Mouse (Mus musculus) gastrocnemius, postnatal 10 days (tissue): ENCODE measurements at regions not wholly inside any gene's neighbourhood (a gene's known extent, or its start where the extent isn't known, plus 50 kb on each side); places are given as distances from the start of the nearest gene placed in this dataset.
A peak's percentile ranks its signal among the peaks of the same experiment; 100 is the strongest.

ENCODE experiments used
- DNase-seq: peaks from one replicate; pipeline ENCODE4 v3.0.0; 2021; ENCODE audit warnings: mixed read lengths

GRCm38 (mm10) chr1:185842481-185842880 lies 274.6 kb downstream of the Lyplal1 start:
- no peak for DNase-seq

- no peak for DNase-seq
These were observed 269.9 kb downstream of the Lyplal1 start for GRCm38 (mm10) chr1:185847161-185847560.

GRCm38 (mm10) chr1:185850590-185850989 lies 266.5 kb downstream of the Lyplal1 start:
- DNase-seq, result no peak

DNA sequence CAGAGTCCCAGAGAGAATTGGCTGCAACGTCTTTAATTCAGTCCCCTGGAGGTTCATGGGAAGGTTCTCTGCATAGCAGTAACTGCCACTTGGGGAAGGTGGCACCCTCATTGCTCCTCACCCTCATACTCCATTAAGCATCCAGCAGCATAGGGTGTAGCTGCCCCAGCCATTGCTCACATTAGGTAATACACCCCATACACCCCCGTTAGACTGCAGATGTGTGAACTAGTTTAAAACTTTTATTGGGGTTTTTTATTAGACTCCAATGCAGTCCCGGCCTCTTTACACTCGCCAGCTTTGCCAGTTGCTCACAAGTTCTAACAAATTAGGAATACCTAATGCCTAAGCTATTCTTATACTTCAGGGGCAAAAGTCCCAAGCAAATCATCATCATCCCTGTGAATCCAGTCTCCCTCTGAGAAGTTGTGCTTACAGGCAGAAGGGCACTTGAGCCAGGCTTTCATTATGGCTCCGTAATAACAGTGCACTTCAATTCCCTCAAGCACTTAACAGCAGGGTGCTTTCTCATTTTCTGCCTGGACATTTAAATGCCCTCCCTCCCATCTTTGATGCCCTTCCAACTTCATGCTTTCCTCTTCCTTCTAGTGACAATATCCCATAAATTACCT lies 265.7 kb downstream of the Lyplal1 start:
- no peak for DNase-seq

- DNase-seq, result no peak
These were observed 255.4 kb downstream of the Lyplal1 start for GRCm38 (mm10) chr1:185861692-185862091.

GRCm38 (mm10) chr1:185865945-185866344 lies 251.2 kb downstream of the Lyplal1 start:
- DNase-seq, result peak; percentile 15

DNA sequence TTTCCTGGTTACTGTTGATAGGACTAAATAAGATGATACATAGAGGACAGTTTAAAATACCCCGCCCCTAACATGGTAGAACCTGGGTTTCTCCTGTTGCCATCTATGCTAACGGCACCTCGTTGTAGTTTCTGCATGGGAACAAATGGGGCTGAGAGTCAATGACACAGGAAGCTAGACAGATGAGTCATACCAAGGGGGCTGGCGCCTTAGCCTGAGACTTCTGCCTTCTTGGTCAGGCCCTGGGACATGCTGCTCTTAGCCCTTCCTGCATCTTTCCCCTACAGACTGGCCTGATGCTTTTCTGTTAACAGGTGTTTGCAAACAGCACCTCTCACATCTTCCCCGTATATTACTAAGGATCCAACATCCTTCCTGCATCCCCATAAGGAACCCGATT lies 250.5 kb downstream of the Lyplal1 start:
- DNase-seq, result no peak

GRCm38 (mm10) chr1:185867018-185867417 lies 250.1 kb downstream of the Lyplal1 start:
- no peak for DNase-seq

- DNase-seq, result no peak
These were observed 248.4 kb downstream of the Lyplal1 start for GRCm38 (mm10) chr1:185868721-185869120.

GRCm38 (mm10) chr1:185887031-185887430 lies 230.1 kb downstream of the Lyplal1 start:
- no peak for DNase-seq

DNA sequence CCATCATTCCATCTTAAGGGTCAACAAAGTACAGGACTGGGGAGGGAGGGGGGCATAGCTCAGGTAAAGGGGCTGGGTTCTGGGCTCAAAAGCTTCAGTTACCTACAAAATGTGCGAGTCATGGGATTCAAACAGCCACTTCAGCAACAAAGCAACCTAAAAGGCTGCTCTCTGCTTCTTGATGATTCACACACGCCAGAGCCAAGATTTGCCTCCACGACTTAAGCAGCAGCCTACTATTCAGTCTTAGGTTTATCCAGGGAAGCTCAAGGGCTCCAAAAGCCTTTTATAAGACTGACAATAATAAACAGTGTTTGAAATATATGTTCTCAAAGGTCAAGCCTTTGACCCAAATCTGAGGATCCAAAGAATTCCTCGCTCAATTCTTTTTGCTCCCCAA lies 225.3 kb downstream of the Lyplal1 start:
- DNase-seq, result no peak

- no peak for DNase-seq
These were observed 223.7 kb downstream of the Lyplal1 start for GRCm38 (mm10) chr1:185893421-185893820.

DNA sequence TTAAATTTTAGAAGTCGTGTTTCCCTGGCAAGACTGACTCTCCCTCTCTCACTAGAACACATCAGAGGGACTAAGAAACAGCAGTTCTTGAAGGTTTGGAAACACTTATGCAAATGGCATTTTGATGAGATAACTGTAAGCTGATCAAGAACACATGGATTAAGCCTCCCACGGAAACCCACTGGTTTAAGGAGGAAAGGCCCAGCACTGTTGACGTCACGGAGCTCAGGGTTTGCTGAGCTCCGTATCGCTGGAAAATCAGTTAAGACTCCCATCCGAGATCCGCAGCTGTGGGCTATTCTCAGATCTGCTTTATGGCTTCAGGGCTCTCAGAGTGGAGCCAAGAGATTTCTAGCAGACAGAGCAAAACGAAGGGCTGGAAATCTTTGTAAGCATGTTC lies 218.6 kb downstream of the Lyplal1 start:
- peak; percentile 19 for DNase-seq

GRCm38 (mm10) chr1:185900316-185900715 lies 216.8 kb downstream of the Lyplal1 start:
- DNase-seq, result no peak

DNA sequence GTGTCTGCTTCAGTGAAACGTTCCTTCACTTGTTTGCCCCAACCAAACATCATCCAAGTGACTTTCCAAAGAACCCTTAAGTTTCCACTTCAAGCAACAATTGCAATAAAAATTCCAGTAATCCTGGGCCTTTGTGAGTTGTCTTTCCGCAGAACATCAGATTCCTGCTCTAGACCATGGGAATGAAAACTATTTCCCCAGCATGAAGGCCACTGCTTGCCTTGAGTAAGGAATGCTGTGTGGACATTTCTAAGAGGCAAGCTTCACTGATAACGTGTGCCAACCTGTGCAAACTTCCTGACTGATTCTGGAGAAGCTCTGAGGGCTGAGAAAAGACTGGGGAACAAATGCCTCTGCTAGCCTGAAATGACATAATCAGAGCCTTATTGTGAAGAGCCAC lies 214.7 kb downstream of the Lyplal1 start:
- no peak for DNase-seq

GRCm38 (mm10) chr1:185905666-185906065 lies 211.4 kb downstream of the Lyplal1 start:
- DNase-seq, result no peak

DNA sequence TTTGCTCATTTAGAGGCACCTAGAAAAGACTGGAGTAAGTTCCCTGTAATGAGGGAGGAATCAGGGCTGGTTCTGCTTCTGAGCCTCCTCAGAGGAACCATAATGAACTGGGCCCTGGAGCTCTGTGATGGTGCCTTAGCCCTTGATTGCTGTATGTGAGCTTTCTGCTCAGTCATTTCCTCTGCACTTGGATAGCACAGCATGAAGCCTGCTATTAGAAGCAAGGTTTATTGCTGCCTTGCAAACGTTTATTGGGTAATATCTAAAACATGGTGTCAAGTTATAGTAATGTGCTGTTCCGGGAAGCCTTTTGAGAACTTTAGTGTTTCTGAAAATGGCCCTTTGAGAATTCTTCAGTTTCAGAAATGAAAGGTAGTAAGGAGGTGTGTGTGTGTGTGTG lies 201.5 kb downstream of the Lyplal1 start:
- DNase-seq, result no peak

GRCm38 (mm10) chr1:185918663-185919062 lies 198.4 kb downstream of the Lyplal1 start:
- no peak for DNase-seq

- DNase-seq, result no peak
These were observed 193.4 kb downstream of the Lyplal1 start for GRCm38 (mm10) chr1:185923723-185924122.

- DNase-seq, result no peak
These were observed 188.1 kb downstream of the Lyplal1 start for GRCm38 (mm10) chr1:185929000-185929399.

GRCm38 (mm10) chr1:185929761-185930160 lies 187.3 kb downstream of the Lyplal1 start:
- DNase-seq, result no peak

DNA sequence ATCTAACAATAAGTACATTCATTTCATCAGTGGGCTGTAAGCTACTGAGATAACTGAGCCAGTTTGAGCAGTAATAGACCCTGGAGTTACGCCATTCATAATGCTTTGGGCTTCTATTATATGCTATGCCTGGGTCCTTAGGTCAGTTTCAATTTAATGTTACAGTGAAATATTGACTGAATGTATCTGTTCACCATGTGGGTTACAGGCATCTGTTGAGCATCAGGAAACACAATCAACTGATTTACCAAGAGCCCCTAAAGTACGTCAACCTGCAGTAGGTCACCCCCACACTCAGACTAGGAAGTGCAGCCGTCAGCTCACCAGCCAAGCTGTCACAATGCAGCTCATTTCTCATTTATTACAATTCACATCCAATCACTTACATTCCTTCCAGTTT lies 183.5 kb downstream of the Lyplal1 start:
- no peak for DNase-seq

GRCm38 (mm10) chr1:185937026-185937425 lies 180.1 kb downstream of the Lyplal1 start:
- DNase-seq, result no peak

GRCm38 (mm10) chr1:185939914-185940313 lies 177.2 kb downstream of the Lyplal1 start:
- DNase-seq, result no peak

DNA sequence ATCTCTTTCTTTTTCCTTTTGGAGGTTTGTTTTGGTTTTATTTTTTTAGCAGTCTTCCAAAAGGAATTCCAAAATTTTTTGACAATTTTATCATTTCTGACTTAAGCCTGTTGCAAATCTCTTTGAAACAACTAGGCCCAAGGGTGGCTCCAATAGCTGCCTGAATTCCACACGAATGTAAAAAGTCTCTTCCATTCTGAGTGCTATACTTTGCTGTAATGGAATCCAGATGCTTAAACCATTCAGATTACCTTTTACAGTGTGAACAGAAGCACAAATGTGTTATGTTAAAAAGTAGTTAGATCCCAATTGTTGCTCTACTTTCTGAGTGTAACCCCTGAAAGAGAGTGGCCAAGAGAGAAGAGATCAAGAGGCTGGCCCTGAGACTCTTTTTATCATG lies 176.6 kb downstream of the Lyplal1 start:
- DNase-seq, result no peak
